Mouse (Mus musculus) layer of hippocampus, adult 11-12 months (tissue): Measurements from ENCODE around the gene Rreb1.

Source experiments
- DNase-seq: peaks from one replicate; pipeline ENCODE4 v3.0.0; 2022; ENCODE audit warnings: low spot score

Gene Rreb1

DNA sequence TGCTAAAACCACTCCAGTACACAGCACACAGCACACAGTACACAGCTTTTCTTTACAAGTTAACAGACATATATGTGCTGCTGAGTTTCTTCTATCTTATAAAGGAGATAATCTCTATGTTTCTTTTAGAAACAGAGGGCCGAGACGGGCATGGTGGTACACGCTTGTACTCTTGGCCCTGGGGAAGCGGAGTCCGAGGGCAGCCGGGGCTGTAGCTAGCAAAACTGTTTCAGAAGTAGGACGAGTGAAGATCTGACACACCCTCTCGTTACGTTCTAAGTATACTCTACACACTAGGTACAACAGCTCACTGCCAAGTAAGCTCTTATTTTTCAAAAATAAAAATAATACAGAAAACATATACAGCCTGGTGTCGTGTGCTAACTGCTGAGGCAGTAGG lies 202.1 kb downstream of the Rreb1 start:
- DNase-seq, result no peak

DNA sequence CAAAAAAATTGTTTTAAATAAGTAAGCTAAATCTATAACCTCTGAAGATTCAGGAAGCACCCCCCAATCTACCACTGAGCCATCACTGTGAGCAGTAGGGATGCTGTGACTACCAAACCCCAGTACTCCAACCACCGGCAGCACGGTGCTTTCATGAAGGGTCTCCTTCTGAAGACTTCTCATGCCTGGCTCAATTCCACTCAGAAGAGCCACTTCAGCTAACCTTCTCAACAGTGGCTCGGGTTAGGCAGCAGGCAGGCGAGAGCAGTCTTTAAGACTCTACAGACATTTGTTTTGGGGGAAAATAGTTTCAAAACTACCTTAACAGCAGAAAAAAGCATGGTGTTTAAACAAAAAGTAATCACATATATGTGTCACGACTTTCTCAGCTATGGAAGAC lies 202.9 kb downstream of the Rreb1 start:
- no peak for DNase-seq

DNA sequence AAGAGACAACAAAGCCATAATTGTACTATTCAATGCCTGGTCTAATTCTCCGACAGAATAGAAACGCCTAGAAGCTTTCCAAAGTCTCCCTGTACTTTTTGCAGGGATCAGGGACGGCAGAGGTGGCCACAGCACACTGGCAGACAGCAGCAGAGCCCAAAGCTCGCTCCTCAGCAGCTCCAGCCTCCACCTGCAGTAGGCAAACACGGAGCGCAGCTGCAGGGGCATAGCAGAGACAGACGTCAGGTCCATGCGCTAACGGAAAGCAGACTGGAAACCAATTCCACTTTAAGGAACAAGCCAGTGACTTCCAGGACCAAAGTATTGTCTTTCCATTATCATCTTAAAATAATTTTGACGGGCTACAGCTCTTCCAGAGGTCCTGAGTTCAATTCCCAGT lies 208.0 kb downstream of the Rreb1 start:
- no peak for DNase-seq

DNA sequence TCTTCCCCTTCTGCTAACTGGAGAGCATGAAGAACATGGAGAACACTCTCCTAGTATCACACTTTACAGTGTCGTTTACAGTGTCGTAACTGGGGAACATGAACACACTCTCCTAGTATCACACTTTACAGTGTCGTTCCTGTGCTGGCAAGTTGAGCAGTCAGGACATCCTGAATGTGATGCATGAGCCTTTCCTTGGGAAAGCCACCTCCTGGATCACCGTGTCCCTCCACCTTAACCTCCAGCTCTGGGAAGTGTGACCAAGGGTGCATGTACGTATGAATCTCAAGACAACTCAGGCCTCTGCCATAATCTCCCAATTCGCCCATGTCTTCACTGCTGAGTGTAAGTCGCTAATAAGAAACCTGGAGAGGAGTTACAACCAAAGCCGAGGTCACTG lies 211.5 kb downstream of the Rreb1 start:
- no peak for DNase-seq

DNA sequence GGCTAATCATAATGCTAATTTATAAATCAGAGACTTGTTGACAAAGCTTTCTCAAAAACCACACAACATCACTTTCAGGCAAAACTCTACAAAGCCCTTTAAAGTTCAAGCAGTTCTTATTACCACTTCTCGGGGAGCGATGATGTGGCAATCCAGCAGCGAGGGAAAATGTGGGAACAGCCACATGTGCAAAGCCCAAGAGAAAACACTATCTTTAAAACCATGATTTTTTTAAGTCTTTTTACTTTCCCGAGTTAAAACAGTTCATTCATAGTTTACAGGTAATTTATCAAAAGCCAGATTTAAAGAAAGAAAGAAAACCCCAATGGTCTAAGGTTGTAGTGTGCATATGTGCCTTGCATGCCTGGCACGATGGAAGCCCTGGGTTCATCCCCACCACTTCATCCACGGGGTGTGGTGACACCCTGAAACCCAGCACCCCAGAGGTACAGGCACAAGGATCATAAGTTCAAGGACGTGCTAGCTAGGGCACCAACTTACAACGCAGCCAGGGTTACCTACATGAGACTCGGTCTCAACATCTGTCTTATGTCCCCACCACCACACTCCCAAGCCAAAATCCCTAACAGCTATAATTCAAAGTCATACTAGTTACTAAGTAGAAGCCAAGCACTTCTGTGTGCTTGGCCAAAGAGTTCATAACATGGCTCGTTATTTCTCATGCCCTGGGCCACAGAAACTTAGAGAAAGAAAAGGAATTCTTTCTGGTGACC lies 214.6 kb downstream of the Rreb1 start:
- no peak for DNase-seq

DNA sequence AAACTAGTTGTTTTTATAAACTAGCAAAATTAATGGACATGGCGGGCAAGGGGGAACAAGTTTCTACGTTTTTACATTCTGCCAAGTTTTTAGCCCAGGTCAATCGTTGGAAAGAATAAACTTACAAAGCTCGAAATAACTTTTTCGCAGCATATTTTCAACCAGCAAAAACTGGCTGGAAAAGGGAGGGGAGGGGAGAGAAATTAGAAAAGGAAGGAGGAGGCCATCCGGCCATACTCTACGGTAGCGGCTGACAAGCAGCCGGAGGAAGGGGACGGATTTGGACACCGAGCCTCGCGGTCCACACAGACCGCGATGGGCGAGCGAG lies 215.1 kb downstream of the Rreb1 start:
- DNase-seq, result peak; percentile 28

DNA sequence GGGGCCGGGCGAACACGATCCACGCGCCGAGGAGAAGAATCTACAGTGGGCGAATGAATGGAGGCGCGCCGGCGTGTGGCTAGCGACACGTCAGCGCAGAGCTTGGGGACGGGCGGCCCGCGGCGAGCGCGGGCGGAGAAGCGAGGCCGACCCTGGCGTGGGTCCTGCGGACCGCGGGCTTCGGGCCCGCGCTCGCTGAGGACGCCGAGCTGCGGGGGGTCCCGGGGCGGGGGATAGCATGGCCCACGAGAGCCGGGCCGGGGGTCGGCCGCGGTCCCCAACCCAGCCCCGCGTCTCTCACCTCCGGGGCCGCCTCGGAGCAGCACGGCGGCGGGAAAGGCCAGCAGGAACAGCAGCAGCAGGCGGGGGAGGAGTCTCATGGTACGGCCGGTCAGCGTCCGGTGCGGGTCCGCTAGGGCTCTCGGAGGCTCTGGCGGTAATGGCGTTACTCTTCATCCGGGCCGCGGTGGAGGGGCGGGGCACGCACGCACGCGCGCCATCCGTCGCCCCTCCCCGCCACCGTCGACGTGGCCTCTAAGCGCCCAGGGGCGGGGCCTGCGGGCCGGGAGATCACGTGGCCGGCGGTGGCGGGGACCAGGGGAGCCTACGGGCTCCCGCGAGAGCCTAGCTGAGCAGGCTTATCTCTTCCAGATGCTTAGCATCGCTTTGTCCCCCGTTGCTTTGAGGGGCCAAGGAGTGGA lies 215.7 kb downstream of the Rreb1 start, which contains the start of gene Ssr1:
Ssr1 (minus strand) TSS at position 514 of the 701 bp plus-strand sequence.
- peak; percentile 97 for DNase-seq

DNA sequence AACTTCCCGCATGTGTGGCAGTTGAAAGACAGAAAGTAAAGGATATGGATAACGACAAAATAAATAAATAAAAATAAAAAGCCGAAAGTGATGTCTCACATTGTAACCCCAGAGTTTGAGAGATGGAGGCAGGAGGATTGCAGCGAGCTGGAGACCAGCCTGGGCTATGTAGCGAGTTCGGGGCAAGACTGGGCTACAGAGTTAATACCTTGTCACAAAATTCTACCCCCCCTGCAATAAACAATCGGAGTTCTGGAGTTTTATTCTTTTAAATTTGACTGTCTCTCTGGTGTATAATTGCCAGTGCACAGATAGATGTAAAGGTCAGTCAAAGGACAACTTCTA lies 216.2 kb downstream of the Rreb1 start:
- no peak for DNase-seq

DNA sequence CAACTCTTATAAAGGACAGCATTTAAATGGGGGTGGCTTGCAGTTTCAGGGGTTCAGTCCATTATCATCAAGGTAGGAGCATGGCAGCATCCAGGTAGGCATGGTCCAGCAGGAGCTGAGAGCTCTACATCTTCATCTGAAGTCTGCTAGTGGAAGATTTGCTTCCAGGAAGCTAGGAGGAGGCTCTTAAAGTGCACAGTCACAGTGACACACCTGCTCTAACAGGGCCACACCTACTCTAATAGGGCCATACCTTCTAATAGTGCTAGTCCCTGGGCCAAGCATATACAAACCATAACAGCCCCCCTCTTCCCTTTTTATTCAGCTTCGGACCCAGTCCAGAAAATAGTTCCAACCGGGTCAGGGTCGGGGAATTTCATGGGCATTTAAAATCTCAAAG lies 221.5 kb downstream of the Rreb1 start:
- DNase-seq, result no peak
